Mouse (Mus musculus) ES-Bruce4 (cell line): ENCODE data around the gene Tmem135.

Experiments used
- CTCF ChIP-seq: IDR thresholded peaks from one replicate; pipeline ENCODE4 v1.8.1; 2011; ENCODE audit warnings: low read depth, low read length
- POLR2A ChIP-seq: IDR thresholded peaks from one replicate; pipeline ENCODE4 v1.8.1; 2011; ENCODE audit warnings: low read length; ENCODE audit not compliant: insufficient read depth

DNA sequence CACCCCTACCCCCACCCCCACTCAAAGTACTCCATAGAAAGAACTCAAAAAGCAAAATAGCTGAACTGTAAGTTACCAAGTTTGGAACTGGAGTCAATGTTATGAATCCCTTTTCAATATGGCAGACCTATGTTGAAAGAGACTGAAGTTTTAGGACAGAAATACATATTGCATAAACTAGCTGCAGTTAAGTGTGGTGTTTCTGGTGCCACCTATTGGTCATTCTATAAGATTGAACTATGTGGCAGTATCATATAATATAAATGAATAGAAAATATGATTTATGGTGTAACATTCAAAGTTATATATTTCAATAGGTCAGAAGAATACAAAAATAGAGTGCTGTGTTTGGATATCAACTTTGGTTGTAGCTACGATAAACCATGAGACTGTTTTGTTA, 11.2 kb downstream of the Tmem135 start:
- TF ChIP-seq CTCF = no peak
- TF ChIP-seq POLR2A = no peak
